Mouse (Mus musculus): ENCODE measurements at regions not wholly inside any gene's neighbourhood (a gene's known extent, or its start where the extent isn't known, plus 50 kb on each side); places are given as distances from the start of the nearest gene placed in this dataset.
"Not testable (repeated sequence)": the region's sequence is repeated elsewhere in the genome, so short reads cannot be mapped to it uniquely, and the experiment has no call there.

DNA sequence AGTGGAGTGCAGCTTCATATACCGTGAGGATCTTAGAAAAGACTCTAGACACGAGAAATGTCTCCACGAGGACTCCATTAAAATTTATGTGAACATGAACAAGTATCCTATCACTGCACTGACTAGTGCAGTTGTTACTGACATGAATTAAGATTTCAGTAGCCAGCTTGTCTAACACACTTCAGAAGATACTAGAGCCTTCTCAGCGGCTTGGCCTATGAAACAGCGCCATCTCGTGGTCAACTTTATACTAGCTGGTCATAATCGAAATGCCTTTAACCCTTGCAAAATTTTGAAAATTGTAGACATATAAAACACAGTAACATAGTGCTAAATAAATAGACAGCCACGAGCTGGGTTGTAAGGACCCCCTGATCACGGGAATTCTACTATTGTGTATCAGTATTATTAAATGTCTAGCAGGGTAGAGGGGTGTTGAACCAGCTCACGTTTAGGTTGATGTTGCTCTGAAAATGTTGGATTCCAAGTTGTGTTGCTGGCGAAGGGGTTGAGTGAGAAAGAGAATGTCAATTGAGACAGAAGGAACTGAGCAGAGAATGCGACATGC, 70.4 kb downstream of the AI429214 start:
- Histone ChIP-seq H3K4me1 (ENCODE audit: control insufficient read depth, insufficient read depth, insufficient read length, low read length) (no peaks in the 10 kb centered on the region), H3K27me3 (ENCODE audit: control insufficient read depth, insufficient read depth, low read length) (no peaks in the 10 kb centered on the region), H3K36me3 (ENCODE audit: control insufficient read depth, insufficient read depth, low read length) (no peaks in the 10 kb centered on the region), H3K4me3 (ENCODE audit: low read depth, low read length) (no peak overlapping the region), H3K27ac (ENCODE audit: insufficient read depth, low read depth, low read length) (no peak overlapping the region)
- no peak for TF ChIP-seq POLR2A (IDR thresholded peaks at IDR 0.05; ENCODE audit: low read depth, low read length)
- no peak for TF ChIP-seq CTCF (IDR thresholded peaks at IDR 0.05; ENCODE audit: extremely low read depth, insufficient read length, insufficient replicate concordance, low read depth, low read length)
- 21% methylated on average over 12 of the region's 12 CpGs for WGBS

GRCm38 (mm10) chr8:37072905-37073304, 79.5 kb downstream of the AI429214 start:
- 25% methylated on average over 2 of the region's 2 CpGs for WGBS

GRCm38 (mm10) chr8:37099727-37100126, 106.3 kb downstream of the AI429214 start:
- TF ChIP-seq POLR2A (IDR thresholded peaks at IDR 0.05; ENCODE audit: low read depth, low read length), result no peak
- TF ChIP-seq CTCF (IDR thresholded peaks at IDR 0.05; ENCODE audit: extremely low read depth, insufficient read length, insufficient replicate concordance, low read depth, low read length), result no peak
- Histone ChIP-seq H3K36me3 (ENCODE audit: control insufficient read depth, insufficient read depth, low read length) (no peaks in the 10 kb centered on the region), H3K27ac (ENCODE audit: insufficient read depth, low read depth, low read length) (no peak overlapping the region), H3K27me3 (ENCODE audit: control insufficient read depth, insufficient read depth, low read length) (no peaks in the 10 kb centered on the region), H3K4me1 (ENCODE audit: control insufficient read depth, insufficient read depth, insufficient read length, low read length) (no peaks in the 10 kb centered on the region), H3K4me3 (ENCODE audit: low read depth, low read length) (no peak overlapping the region)
- 57% methylated on average over 2 of the region's 2 CpGs for WGBS

More at GRCm38 (mm10) chr8:37072905-37073304, 79.5 kb downstream of the AI429214 start:
- no peak overlapping the region for H3K27ac ChIP-seq (ENCODE audit: insufficient read depth, low read depth, low read length)
- no peaks in the 10 kb centered on the region for H3K27me3 ChIP-seq (ENCODE audit: control insufficient read depth, insufficient read depth, low read length)
- H3K4me3 ChIP-seq (ENCODE audit: low read depth, low read length), result no peak overlapping the region
- no peaks in the 10 kb centered on the region for H3K36me3 ChIP-seq (ENCODE audit: control insufficient read depth, insufficient read depth, low read length)
- no peaks in the 10 kb centered on the region for H3K4me1 ChIP-seq (ENCODE audit: control insufficient read depth, insufficient read depth, insufficient read length, low read length)
- no peak for TF ChIP-seq CTCF (IDR thresholded peaks at IDR 0.05; ENCODE audit: extremely low read depth, insufficient read length, insufficient replicate concordance, low read depth, low read length)

DNA sequence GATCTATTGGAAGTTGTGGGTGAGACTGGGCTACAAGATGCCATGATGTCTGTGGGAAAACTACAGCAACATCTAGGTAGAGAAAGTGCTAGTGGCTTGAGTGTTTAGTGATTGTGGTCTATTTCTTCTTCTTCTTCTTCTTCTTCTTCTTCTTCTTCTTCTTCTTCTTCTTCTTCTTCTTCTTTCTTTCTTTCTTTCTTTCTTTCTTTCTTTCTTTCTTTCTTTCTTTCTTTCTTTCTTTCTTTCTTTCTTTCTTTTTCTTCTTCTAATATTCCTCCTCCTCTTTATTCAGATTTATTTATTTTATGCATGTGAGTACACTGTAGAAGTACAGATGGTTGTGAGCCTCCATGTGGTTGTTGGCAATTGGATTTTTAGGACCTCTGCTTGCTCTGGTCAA, 119.0 kb downstream of the AI429214 start:
- H3K4me1 ChIP-seq (ENCODE audit: control insufficient read depth, insufficient read depth, insufficient read length, low read length); H3K36me3 ChIP-seq (ENCODE audit: control insufficient read depth, insufficient read depth, low read length); H3K4me3 ChIP-seq (ENCODE audit: low read depth, low read length); H3K27ac ChIP-seq (ENCODE audit: insufficient read depth, low read depth, low read length); H3K27me3 ChIP-seq (ENCODE audit: control insufficient read depth, insufficient read depth, low read length): not testable (repeated sequence)

DNA sequence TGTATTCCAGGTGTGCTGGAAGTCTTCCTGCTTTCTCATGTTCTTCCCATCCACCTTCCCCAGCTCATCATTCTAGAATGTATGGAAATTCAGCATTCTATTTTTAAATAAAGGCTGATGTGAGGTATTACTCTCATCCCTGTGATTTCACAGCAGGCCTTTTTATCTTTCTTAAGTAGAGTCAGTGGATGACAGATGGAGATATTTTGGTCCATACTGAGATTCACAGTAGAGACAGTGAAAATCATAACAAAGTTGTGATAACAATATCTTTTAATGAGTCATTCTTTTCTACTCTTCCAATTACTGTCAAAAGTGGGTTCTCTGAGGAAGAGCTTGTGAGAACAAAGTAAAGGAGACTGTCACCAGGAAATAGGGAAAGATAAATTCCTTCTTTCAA, 132.4 kb downstream of the AI429214 start:
- Histone ChIP-seq H3K36me3 (ENCODE audit: control insufficient read depth, insufficient read depth, low read length) (no peaks in the 10 kb centered on the region), H3K4me1 (ENCODE audit: control insufficient read depth, insufficient read depth, insufficient read length, low read length) (no peaks in the 10 kb centered on the region), H3K27ac (ENCODE audit: insufficient read depth, low read depth, low read length) (no peak overlapping the region), H3K27me3 (ENCODE audit: control insufficient read depth, insufficient read depth, low read length) (no peaks in the 10 kb centered on the region), H3K4me3 (ENCODE audit: low read depth, low read length) (no peak overlapping the region)
- no peak for TF ChIP-seq CTCF (IDR thresholded peaks at IDR 0.05; ENCODE audit: extremely low read depth, insufficient read length, insufficient replicate concordance, low read depth, low read length)
- no peak for TF ChIP-seq POLR2A (IDR thresholded peaks at IDR 0.05; ENCODE audit: low read depth, low read length)

DNA sequence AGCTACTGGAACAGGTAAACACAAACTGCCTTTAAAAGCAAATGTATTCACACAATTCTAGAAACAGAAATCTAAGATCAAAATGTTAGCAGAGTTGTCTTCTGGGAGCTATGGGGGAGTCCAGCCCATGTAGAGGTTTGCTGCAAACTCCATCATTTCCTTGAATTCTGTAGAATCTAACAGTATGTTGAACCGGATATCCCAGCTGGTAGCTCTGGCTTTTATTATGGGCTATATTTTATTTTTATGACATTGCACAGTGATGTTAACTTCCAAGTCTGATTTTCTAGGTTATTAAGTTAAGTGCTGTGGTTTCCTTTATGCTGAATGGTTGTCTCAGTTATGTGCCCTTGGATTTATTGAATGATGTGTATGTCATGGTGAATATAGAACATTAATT, 136.3 kb downstream of the AI429214 start:
- 41% methylated on average over 1 of the region's 1 CpGs for WGBS
- Histone ChIP-seq H3K4me1 (ENCODE audit: control insufficient read depth, insufficient read depth, insufficient read length, low read length) (no peaks in the 10 kb centered on the region), H3K36me3 (ENCODE audit: control insufficient read depth, insufficient read depth, low read length) (no peaks in the 10 kb centered on the region), H3K4me3 (ENCODE audit: low read depth, low read length) (no peak overlapping the region), H3K27me3 (ENCODE audit: control insufficient read depth, insufficient read depth, low read length) (no peaks in the 10 kb centered on the region), H3K27ac (ENCODE audit: insufficient read depth, low read depth, low read length) (no peak overlapping the region)
- TF ChIP-seq POLR2A (IDR thresholded peaks at IDR 0.05; ENCODE audit: low read depth, low read length), result no peak
- no peak for TF ChIP-seq CTCF (IDR thresholded peaks at IDR 0.05; ENCODE audit: extremely low read depth, insufficient read length, insufficient replicate concordance, low read depth, low read length)

DNA sequence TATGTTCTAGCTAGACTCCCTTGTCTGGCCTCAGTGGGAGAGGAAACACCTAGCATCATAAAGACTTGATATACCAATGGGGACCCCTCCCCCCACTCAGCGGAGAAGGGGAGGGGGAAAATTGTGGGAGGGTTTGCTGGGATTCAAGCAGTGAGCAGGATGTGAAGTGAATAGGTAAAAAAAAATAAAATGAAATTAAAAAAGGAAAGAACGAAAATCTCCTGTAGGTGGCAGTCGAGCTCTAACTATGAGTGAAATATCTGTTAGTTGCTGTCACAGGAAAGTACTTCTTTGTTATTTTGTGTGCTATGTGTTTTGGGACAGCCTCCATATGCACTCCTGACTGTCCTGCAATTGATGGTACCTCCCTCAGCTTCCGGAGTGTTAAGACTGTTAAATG, 138.6 kb downstream of the AI429214 start:
- no peak overlapping the region for H3K27ac ChIP-seq (ENCODE audit: insufficient read depth, low read depth, low read length)
- WGBS, result 17% methylated on average over 4 of the region's 4 CpGs
- H3K27me3 ChIP-seq (ENCODE audit: control insufficient read depth, insufficient read depth, low read length), result no peaks in the 10 kb centered on the region
- H3K4me1 ChIP-seq (ENCODE audit: control insufficient read depth, insufficient read depth, insufficient read length, low read length), result no peaks in the 10 kb centered on the region
- no peak overlapping the region for H3K4me3 ChIP-seq (ENCODE audit: low read depth, low read length)
- TF ChIP-seq POLR2A (IDR thresholded peaks at IDR 0.05; ENCODE audit: low read depth, low read length) (no peak), CTCF (IDR thresholded peaks at IDR 0.05; ENCODE audit: extremely low read depth, insufficient read length, insufficient replicate concordance, low read depth, low read length) (no peak)
- H3K36me3 ChIP-seq (ENCODE audit: control insufficient read depth, insufficient read depth, low read length), result no peaks in the 10 kb centered on the region

All from small intestine, adult 2 months (tissue).